Mouse (Mus musculus) limb, embryonic 11.5 days (tissue): ENCODE results near the gene Tnrc18. TPM values are rescaled to one million over a fixed set of nuclear protein-coding genes. Genes with fewer than 3 reads are reported as not detected.

Experiments used
- ATAC-seq: fragments of 200-750 bp; cut with Nextera tagmentation; 2 replicates; pipeline ENCODE4 v1.8.0; 2017; ENCODE audit warnings: low read depth; ENCODE audit not compliant: insufficient number of reproducible peaks, low FRiP score, low TSS enrichment
- DNase-seq: peaks from one replicate; pipeline ENCODE4 v3.0.0-alpha.2; 2015; ENCODE audit warnings: low spot score
- H3K27ac ChIP-seq: fragments of 300-500 bp; sonication (generic); replicated peaks from 2 replicates; pipeline ENCODE4 v1.5.1; 2014; ENCODE audit warnings: low read depth, mild to moderate bottlenecking, low read length
- H3K27me3 ChIP-seq: fragments of 300-500 bp; sonication (generic); 2 replicates; pipeline ENCODE4 v1.6.1; 2014; ENCODE audit warnings: mild to moderate bottlenecking, low read length, mixed read lengths; ENCODE audit not compliant: control insufficient read depth, insufficient read depth
- H3K36me3 ChIP-seq: fragments of 300-500 bp; sonication (generic); 2 replicates; pipeline ENCODE4 v1.6.1; 2014; ENCODE audit warnings: mild to moderate bottlenecking, low read length, moderate library complexity, mixed read lengths; ENCODE audit not compliant: control insufficient read depth, insufficient read depth
- H3K4me1 ChIP-seq: fragments of 300-500 bp; sonication (generic); 2 replicates; pipeline ENCODE4 v1.6.1; 2014; ENCODE audit warnings: low read length, mixed read lengths; ENCODE audit not compliant: control insufficient read depth, insufficient read depth
- H3K4me2 ChIP-seq: fragments of 300-500 bp; sonication (generic); 2 replicates; pipeline ENCODE4 v1.6.1; 2014; ENCODE audit warnings: low read depth, mild to moderate bottlenecking, moderate library complexity; ENCODE audit not compliant: severe bottlenecking
- H3K4me3 ChIP-seq: fragments of 300-500 bp; sonication (generic); 2 replicates; pipeline ENCODE4 v1.5.1; 2014; ENCODE audit warnings: low read depth, low read length
- H3K9ac ChIP-seq: fragments of 300-500 bp; sonication (generic); 2 replicates; pipeline ENCODE4 v1.6.1; 2014; ENCODE audit warnings: mild to moderate bottlenecking, low read length
- H3K9me3 ChIP-seq: fragments of 300-500 bp; sonication (generic); 2 replicates; pipeline ENCODE4 v1.6.1; 2016; ENCODE audit warnings: low read length; ENCODE audit not compliant: control insufficient read depth
- WGBS: fragments of 180-500 bp; shearing (Covaris S2); extraction: QIAGEN DNeasy Blood & Tissue Kit; methylation state at CpG from one replicate; pipeline ENCODE4 v1.1.7; 2014; 5-methylcytosine and 5-hydroxymethylcytosine counted together
- polyA plus RNA-seq: library from polyadenylated mRNA; unstranded; fragments of >200 nt; fragmentation: Nextera tagmentation; extraction: Ambion mirVana; gene quantifications from 2 replicates; pipeline ENCODE4 v1.2.1, GENCODE M21; 2014

Gene Tnrc18
- polyA plus RNA-seq, 1 experiment from 2014 or later, result 42.2 TPM

- ATAC-seq (peak; percentile 73; the same call in 1 of the 2 replicates), DNase-seq (peak; percentile 88)
- Histone ChIP-seq H3K27me3 (no peaks in the 10 kb centered on the region), H3K9ac (no peak overlapping the region), H3K4me2 (no peak overlapping the region), H3K4me3 (no peak overlapping the region), H3K9me3 (no peaks in the 10 kb centered on the region), H3K36me3 (peaks cover 24% of the 10 kb centered on the region), H3K27ac (no peak overlapping the region), H3K4me1 (0 out of 2 replicates have a peak, but pooled peaks cover 4% of the 10 kb centered on the region)
- 13% methylated on average over 7 of the region's 7 CpGs for WGBS
Measured at GRCm38 (mm10) chr5:142723520-142724133, 93.8 kb downstream of the Tnrc18 start.

- Histone ChIP-seq H3K4me2 (no peak overlapping the region), H3K4me1 (0 out of 2 replicates have a peak, but pooled peaks cover 7% of the 10 kb centered on the region), H3K27me3 (no peaks in the 10 kb centered on the region), H3K4me3 (no peak overlapping the region), H3K27ac (no peak overlapping the region), H3K9me3 (no peaks in the 10 kb centered on the region), H3K9ac (no peak overlapping the region), H3K36me3 (no peaks in the 10 kb centered on the region)
- DNase-seq (no peak), ATAC-seq (no peak)
- 87% methylated on average over 13 of the region's 13 CpGs for WGBS
Measured at GRCm38 (mm10) chr5:142719897-142720296, 97.6 kb downstream of the Tnrc18 start.

GRCm38 (mm10) chr5:142718486-142718885 is 99.0 kb downstream of the Tnrc18 start:
- no peak overlapping the region for H3K4me2 ChIP-seq
- ATAC-seq (0 out of 2 replicates have a peak, but pooled peaks have one; percentile 27), DNase-seq (no peak)
- H3K27ac ChIP-seq, result no peak overlapping the region
- no peak overlapping the region for H3K4me3 ChIP-seq
- H3K4me1 ChIP-seq, result 0 out of 2 replicates have a peak, but pooled peaks cover 2% of the 10 kb centered on the region
- H3K9ac ChIP-seq, result no peak overlapping the region
- H3K36me3 ChIP-seq, result no peaks in the 10 kb centered on the region
- no peaks in the 10 kb centered on the region for H3K9me3 ChIP-seq
- H3K27me3 ChIP-seq, result no peaks in the 10 kb centered on the region
- WGBS, result 55% methylated on average over 25 of the region's 25 CpGs

GRCm38 (mm10) chr5:142718037-142718436 is 99.4 kb downstream of the Tnrc18 start:
- Histone ChIP-seq H3K9ac (no peak overlapping the region), H3K36me3 (no peaks in the 10 kb centered on the region), H3K4me1 (0 out of 2 replicates have a peak, but pooled peaks cover 2% of the 10 kb centered on the region), H3K4me2 (no peak overlapping the region), H3K27me3 (no peaks in the 10 kb centered on the region), H3K9me3 (no peaks in the 10 kb centered on the region), H3K4me3 (no peak overlapping the region), H3K27ac (no peak overlapping the region)
- ATAC-seq (0 out of 2 replicates have a peak, but pooled peaks have one; percentile 19), DNase-seq (peak; percentile 90)
- 16% methylated on average over 4 of the region's 4 CpGs for WGBS

GRCm38 (mm10) chr5:142716056-142716455 is 101.4 kb downstream of the Tnrc18 start:
- no peak for DNase-seq

GRCm38 (mm10) chr5:142715059-142715458 is 102.4 kb downstream of the Tnrc18 start:
- 86% methylated on average over 9 of the region's 9 CpGs for WGBS
- Histone ChIP-seq H3K4me3 (no peak overlapping the region), H3K27ac (no peak overlapping the region), H3K36me3 (no peaks in the 10 kb centered on the region), H3K9me3 (no peaks in the 10 kb centered on the region), H3K4me2 (no peak overlapping the region), H3K27me3 (no peaks in the 10 kb centered on the region), H3K4me1 (0 out of 2 replicates have a peak, but pooled peaks cover 2% of the 10 kb centered on the region), H3K9ac (no peak overlapping the region)
- DNase-seq (no peak), ATAC-seq (no peak)

More at GRCm38 (mm10) chr5:142716056-142716455, 101.4 kb downstream of the Tnrc18 start:
- no peak overlapping the region for H3K27ac ChIP-seq
- H3K27me3 ChIP-seq, result no peaks in the 10 kb centered on the region
- ATAC-seq, result no peak
- H3K9ac ChIP-seq, result no peak overlapping the region
- 92% methylated on average over 6 of the region's 6 CpGs for WGBS
- no peak overlapping the region for H3K4me2 ChIP-seq
- H3K36me3 ChIP-seq, result no peaks in the 10 kb centered on the region
- no peak overlapping the region for H3K4me3 ChIP-seq
- H3K4me1 ChIP-seq, result 0 out of 2 replicates have a peak, but pooled peaks cover 2% of the 10 kb centered on the region
- H3K9me3 ChIP-seq, result no peaks in the 10 kb centered on the region

- Histone ChIP-seq H3K36me3 (no peaks in the 10 kb centered on the region), H3K9ac (no peak overlapping the region), H3K4me1 (0 out of 2 replicates have a peak, but pooled peaks cover 2% of the 10 kb centered on the region), H3K4me3 (no peak overlapping the region), H3K27ac (no peak overlapping the region), H3K27me3 (no peaks in the 10 kb centered on the region), H3K4me2 (no peak overlapping the region), H3K9me3 (no peaks in the 10 kb centered on the region)
- DNase-seq, result no peak
- WGBS, result 87% methylated on average over 10 of the region's 10 CpGs
- no peak for ATAC-seq
Measured at GRCm38 (mm10) chr5:142713966-142714365, 103.5 kb downstream of the Tnrc18 start.

GRCm38 (mm10) chr5:142712373-142712772 is 105.1 kb downstream of the Tnrc18 start:
- Histone ChIP-seq H3K4me1 (no peaks in the 10 kb centered on the region), H3K9ac (no peak overlapping the region), H3K4me2 (no peak overlapping the region), H3K4me3 (no peak overlapping the region), H3K36me3 (no peaks in the 10 kb centered on the region), H3K27me3 (no peaks in the 10 kb centered on the region), H3K27ac (no peak overlapping the region), H3K9me3 (no peaks in the 10 kb centered on the region)
- ATAC-seq (no peak), DNase-seq (no peak)
- WGBS, result 84% methylated on average over 5 of the region's 5 CpGs
